Mouse (Mus musculus): Measurements from ENCODE around the gene Lck. TPM values are rescaled to one million over a fixed set of nuclear protein-coding genes. Genes with fewer than 3 reads are reported as not detected.

Gene Lck
- total RNA-seq, 2 experiments from 2014 or later, result not detected

- Histone ChIP-seq H3K4me3 (no peak overlapping the region), H3K27ac (no peak overlapping the region)
- TF ChIP-seq CTCF (IDR thresholded peaks at IDR 0.05), result no peak
- no peak for DNase-seq
- intact Hi-C loops (cut with DNase I), result no loop called here
These were observed 65.8 kb downstream of the Lck start for GRCm38 (mm10) chr4:129507434-129508236.

GRCm38 (mm10) chr4:129505511-129505910 lies 67.9 kb downstream of the Lck start:
- intact Hi-C loops (cut with DNase I), result no loop called here
- H3K4me3 ChIP-seq, result no peak overlapping the region
- no peak overlapping the region for H3K27ac ChIP-seq
- DNase-seq, result no peak
- TF ChIP-seq CTCF (IDR thresholded peaks at IDR 0.05), result no peak

DNA sequence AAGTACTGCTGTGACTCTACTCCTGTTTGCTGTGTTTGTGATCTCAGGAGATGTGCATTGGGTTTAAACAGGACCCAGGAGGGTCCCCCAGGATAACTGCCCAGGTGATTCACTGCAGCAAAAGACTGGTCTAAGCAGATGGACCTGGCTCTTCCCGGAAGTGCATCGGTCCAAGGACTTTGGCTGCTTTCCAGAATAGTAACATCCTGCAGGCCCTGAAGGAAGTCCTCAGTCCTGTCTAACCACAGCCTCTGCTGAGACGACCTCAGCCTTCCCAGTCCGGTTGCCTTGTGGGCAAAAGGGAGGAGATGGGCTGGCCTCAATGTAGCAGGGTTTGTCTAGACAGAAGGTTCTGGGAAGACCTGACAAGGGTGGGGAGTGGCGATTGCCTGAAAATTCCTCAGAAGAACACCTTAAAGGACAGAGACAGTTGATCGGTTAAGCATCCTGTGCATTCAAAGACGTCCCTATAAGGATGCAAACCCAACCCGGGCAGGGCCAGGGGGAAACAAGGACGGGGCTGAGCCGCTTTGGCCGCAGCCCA lies 70.5 kb downstream of the Lck start:
- H3K27ac ChIP-seq, result no peak overlapping the region

DNA sequence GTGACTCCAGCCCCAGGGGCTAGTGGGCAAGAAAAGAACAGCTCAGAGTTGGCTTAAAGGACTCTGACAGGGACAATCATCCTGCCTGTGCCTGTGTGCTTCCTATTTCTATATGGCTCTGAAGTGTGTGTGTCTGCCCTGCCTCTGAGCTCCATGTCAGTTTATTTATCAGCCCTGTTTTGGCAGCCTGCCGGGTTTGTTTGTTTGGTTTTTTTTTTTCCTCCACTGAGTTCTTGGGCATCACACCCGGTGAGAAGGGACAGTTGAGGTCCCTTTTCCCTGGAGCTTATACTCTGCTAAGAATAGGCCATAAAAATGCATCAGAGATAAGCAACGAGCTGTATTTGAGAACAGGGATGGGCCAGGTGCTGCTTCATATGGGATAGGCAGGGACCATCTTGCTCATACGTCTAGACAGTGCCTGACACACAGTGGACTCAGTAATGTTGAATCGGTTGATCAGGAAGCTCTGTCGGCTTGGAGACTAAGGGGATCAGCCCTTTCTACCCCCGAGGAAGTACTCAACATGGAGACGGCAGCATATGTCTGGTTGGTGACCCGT lies 71.0 kb downstream of the Lck start:
- H3K4me3 ChIP-seq, result no peak overlapping the region
- no peak for TF ChIP-seq CTCF (IDR thresholded peaks at IDR 0.05)
- intact Hi-C loops (cut with DNase I), result no loop called here
- H3K27ac ChIP-seq, result no peak overlapping the region
- DNase-seq, result no peak

More for the DNA sequence above, 70.5 kb downstream of the Lck start:
- no peak for TF ChIP-seq CTCF (IDR thresholded peaks at IDR 0.05)
- intact Hi-C loops (cut with DNase I), result no loop called here
- peak overlapping the region; percentile 11; the same call in 1 of the 2 replicates for H3K4me3 ChIP-seq
- no peak for DNase-seq

- TF ChIP-seq CTCF (IDR thresholded peaks at IDR 0.05), result no peak
- H3K4me3 ChIP-seq, result peak overlapping the region; percentile 79
- peak; percentile 88 for DNase-seq
- intact Hi-C loops (cut with DNase I), result no loop called here
- H3K27ac ChIP-seq, result peak overlapping the region; percentile 91
These were observed 72.6 kb downstream of the Lck start for GRCm38 (mm10) chr4:129500607-129501566.

GRCm38 (mm10) chr4:129500017-129500416 lies 73.4 kb downstream of the Lck start:
- intact Hi-C loops (cut with DNase I), result no loop called here
- DNase-seq, result no peak
- Histone ChIP-seq H3K4me3 (peak overlapping the region; percentile 79), H3K27ac (peak overlapping the region; percentile 91)
- TF ChIP-seq CTCF (IDR thresholded peaks at IDR 0.05), result no peak

DNA sequence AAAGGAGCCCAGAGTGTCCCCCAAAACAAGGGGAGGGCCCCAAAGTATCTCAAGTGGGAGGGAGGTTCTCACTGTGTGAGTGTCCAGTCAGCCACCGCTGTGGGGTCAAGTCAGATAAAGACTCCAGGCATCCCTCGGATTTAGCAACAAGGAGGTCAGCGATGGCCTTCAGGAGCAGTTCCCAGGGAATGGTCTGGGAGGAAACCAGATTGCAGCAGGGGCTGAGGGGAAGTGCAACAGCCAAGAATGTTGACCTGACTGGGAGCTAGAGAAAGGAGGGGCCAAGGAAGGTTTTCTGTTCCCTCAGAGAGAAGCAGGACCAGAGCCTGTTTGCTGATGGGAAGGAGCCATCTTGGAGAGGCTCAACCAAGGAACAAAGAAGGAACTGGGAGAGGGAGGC lies 74.5 kb downstream of the Lck start:
- intact Hi-C loops (cut with DNase I), result loop anchor here (10.0 kb wide), 1 partner anchor 106 kb away; the partner anchor contains the start of genes Eif3i and Tmem234
- Histone ChIP-seq H3K27ac (no peak overlapping the region), H3K4me3 (no peak overlapping the region)
- no peak for TF ChIP-seq CTCF (IDR thresholded peaks at IDR 0.05)
- no peak for DNase-seq

Small RNA genes within 50 kb of the gene (microRNA-seq; reads per million reads assigned to microRNA genes)
- gene Mir8119, result not detected

Other genes with a start within 250 kb of the Lck start
- gene Rbbp4, start 238.3 kb downstream of the Lck start, total RNA-seq (2021), result 10 to 100 TPM; 38.5 to 46.9 TPM
- gene Zbtb8os, start 237.9 kb downstream of the Lck start, total RNA-seq (2021), result 10 to 100 TPM; 24.8 to 28.9 TPM
- gene Zbtb8a, start 195.5 kb downstream of the Lck start, total RNA-seq (2021), result 1 to 10 TPM in 1 of 2 experiments, under 1 TPM in 1; 0.61 to 1.3 TPM
- not detected for gene Zbtb8b, start 132.8 kb downstream of the Lck start, total RNA-seq (2021)
- gene Bsdc1, start 112.1 kb downstream of the Lck start, total RNA-seq (2021), result 10 to 100 TPM; 34.8 to 36.4 TPM
- gene Tssk3, start 82.6 kb downstream of the Lck start, total RNA-seq (2021), result not detected
- gene Fam229a, start 82.5 kb downstream of the Lck start, total RNA-seq (2021), result not detected
- gene Marcksl1, start 60.1 kb downstream of the Lck start, total RNA-seq (2021), result 1 to 10 TPM in 1 of 2 experiments, under 1 TPM in 1; 0.69 to 1.1 TPM
- gene Hdac1, start 30.9 kb downstream of the Lck start, total RNA-seq (2021), result 10 to 100 TPM in 1 of 2 experiments, 1 to 10 TPM in 1; 9.1 to 10.6 TPM
- not detected for gene Fam167b, start 4.9 kb upstream of the Lck start, total RNA-seq (2021)
- 100 to 1,000 TPM; 134 to 137 TPM for gene Eif3i, start 27.0 kb upstream of the Lck start, total RNA-seq (2021)
- 10 to 100 TPM; 29.8 to 31.9 TPM for gene Tmem234, start 27.0 kb upstream of the Lck start, total RNA-seq (2021)
- 1 to 10 TPM in 1 of 2 experiments, under 1 TPM in 1; 0.77 to 3.1 TPM for gene Dcdc2b, start 40.6 kb upstream of the Lck start, total RNA-seq (2021)
- 10 to 100 TPM in 1 of 2 experiments, 1 to 10 TPM in 1; 9.0 to 10.8 TPM for gene Iqcc, start 45.5 kb upstream of the Lck start, total RNA-seq (2021)
- 10 to 100 TPM; 31.1 to 38.4 TPM for gene Ccdc28b, start 50.3 kb upstream of the Lck start, total RNA-seq (2021)
- 10 to 100 TPM; 19.7 to 21.1 TPM for gene Txlna, start 67.4 kb upstream of the Lck start, total RNA-seq (2021)
- 10 to 100 TPM; 80.9 to 85.9 TPM for gene Kpna6, start 99.1 kb upstream of the Lck start, total RNA-seq (2021)
- 1 to 10 TPM; 3.1 to 4.4 TPM for gene Tmem39b, start 123.2 kb upstream of the Lck start, total RNA-seq (2021)
- 10 to 100 TPM; 24.3 to 27.0 TPM for gene Khdrbs1, start 168.7 kb upstream of the Lck start, total RNA-seq (2021)
- 100 to 1,000 TPM; 569 to 658 TPM for gene Ptp4a2, start 237.6 kb upstream of the Lck start, total RNA-seq (2021)

Measured in gastrocnemius, adult 2 months (tissue).